ENCODE assay signal across 19 mouse cellular contexts in genomic region chr12:75649706-75650093, GRCm38 (mm10). TPM values are rescaled to one million over a fixed set of nuclear protein-coding genes. Genes with fewer than 3 reads are reported as not detected.
DNase-seq lines count a peak whose midpoint lies in the region; ATAC-seq and TF ChIP-seq lines count a peak whose summit lies in the region.
"Had no signal": no experiment of that assay in that cellular context is flagged by ENCODE, and none has a peak within 500 bp of the region (broad histone marks: within the 10 kb centered on the region; RNA-seq: fewer than 3 reads in every experiment).

No protein-coding gene starts in this region.

- H3K36me3 ChIP-seq in forebrain, embryonic 12.5 days (replicated peaks) = no peaks in the 10 kb centered on the region
- H3K36me3 ChIP-seq in forebrain, embryonic 10.5 days (replicated peaks) = peaks cover 7% of the 10 kb centered on the region; the same call in 1 of the 2 replicates
- H3K36me3 ChIP-seq in hindbrain, embryonic 13.5 days = no peaks in the 10 kb centered on the region
- no peaks in the 10 kb centered on the region for H3K36me3 ChIP-seq in hindbrain, embryonic 14.5 days (replicated peaks; ENCODE audit: control insufficient read depth, insufficient read depth)
- H3K36me3 ChIP-seq in midbrain, embryonic 11.5 days (ENCODE audit: control insufficient read depth, insufficient read depth, low read length) = no peaks in the 10 kb centered on the region
- peaks cover 8% of the 10 kb centered on the region for H3K36me3 ChIP-seq in midbrain, embryonic 10.5 days
- no peaks in the 10 kb centered on the region for H3K36me3 ChIP-seq in midbrain, postnatal 0 days (ENCODE audit: insufficient read depth, low read length)
- no peaks in the 10 kb centered on the region for H3K36me3 ChIP-seq in kidney, embryonic 15.5 days

- no peak for ATAC-seq in forebrain, embryonic 12.5 days (ENCODE audit: low FRiP score)
- no peak for ATAC-seq in hindbrain, embryonic 13.5 days (ENCODE audit: low FRiP score)
- no peak for ATAC-seq in hindbrain, embryonic 14.5 days (ENCODE audit: low FRiP score)
- ATAC-seq in midbrain, embryonic 11.5 days (ENCODE audit: low FRiP score) = peak; percentile 20; the same call in 1 of the 2 replicates
- no peak for ATAC-seq in midbrain, postnatal 0 days (ENCODE audit: low FRiP score)
- no peak for ATAC-seq in kidney, embryonic 15.5 days (replicated peaks; ENCODE audit: low FRiP score)
- ATAC-seq: activated CD4-positive, CD25-positive, alpha-beta regulatory T cell, adult 4 months; intestine, embryonic 16.5 days; Patski had no signal

- peaks cover 11% of the 10 kb centered on the region for H3K4me1 ChIP-seq in forebrain, embryonic 12.5 days
- peaks cover 17% of the 10 kb centered on the region for H3K4me1 ChIP-seq in forebrain, embryonic 10.5 days
- H3K4me1 ChIP-seq in hindbrain, embryonic 13.5 days (replicated peaks) = peaks cover 9% of the 10 kb centered on the region
- 0 out of 2 replicates have a peak, but pooled peaks cover 4% of the 10 kb centered on the region for H3K4me1 ChIP-seq in hindbrain, embryonic 14.5 days (replicated peaks; ENCODE audit: control insufficient read depth, insufficient read depth, low read length)
- peaks cover 5% of the 10 kb centered on the region; the same call in 1 of the 2 replicates for H3K4me1 ChIP-seq in midbrain, embryonic 11.5 days (ENCODE audit: control insufficient read depth, insufficient read depth, low read length)
- H3K4me1 ChIP-seq in midbrain, embryonic 10.5 days = peaks cover 16% of the 10 kb centered on the region
- H3K4me1 ChIP-seq in midbrain, postnatal 0 days (ENCODE audit: insufficient read depth, low read length) = peaks cover 8% of the 10 kb centered on the region
- H3K4me1 ChIP-seq in kidney, embryonic 15.5 days = no peaks in the 10 kb centered on the region

- no peak overlapping the region for H3K4me3 ChIP-seq in forebrain, embryonic 12.5 days (replicated peaks)
- H3K4me3 ChIP-seq in forebrain, embryonic 10.5 days = no peak overlapping the region
- no peak overlapping the region for H3K4me3 ChIP-seq in hindbrain, embryonic 13.5 days
- H3K4me3 ChIP-seq in hindbrain, embryonic 14.5 days (replicated peaks; ENCODE audit: low read length) = no peak overlapping the region
- H3K4me3 ChIP-seq in midbrain, embryonic 11.5 days (ENCODE audit: low read depth, low read length) = no peak overlapping the region
- H3K4me3 ChIP-seq in midbrain, embryonic 10.5 days = no peak overlapping the region
- no peak overlapping the region for H3K4me3 ChIP-seq in midbrain, postnatal 0 days (ENCODE audit: low read depth, low read length)
- H3K4me3 ChIP-seq in kidney, embryonic 15.5 days (replicated peaks) = no peak overlapping the region
- H3K4me3 ChIP-seq: embryonic facial prominence, embryonic 10.5 days; heart, embryonic 12.5 days had no signal

- no peak for DNase-seq in forebrain, embryonic 10.5 days (ENCODE audit: extremely low spot score, low spot score)
- DNase-seq in hindbrain, embryonic 14.5 days (ENCODE audit: low spot score) = no peak
- DNase-seq in midbrain, embryonic 11.5 days (ENCODE audit: low spot score, missing footprints) = no peak
- no peak for DNase-seq in midbrain, embryonic 10.5 days (ENCODE audit: low spot score)
- DNase-seq in midbrain, postnatal 0 days (ENCODE audit: low spot score) = no peak
- DNase-seq: adrenal gland, postnatal 14 days; cerebellum, adult 18-20 months; cerebellum, postnatal 10 days; gastrocnemius, postnatal 14 days; heart, postnatal 36 days; kidney, adult 2 months had no signal

- H3K27ac ChIP-seq in forebrain, embryonic 12.5 days = 0 out of 2 replicates have a peak overlapping the region, but pooled peaks have one; percentile 61
- H3K27ac ChIP-seq in forebrain, embryonic 10.5 days = no peak overlapping the region
- H3K27ac ChIP-seq in hindbrain, embryonic 13.5 days = 0 out of 2 replicates have a peak overlapping the region, but pooled peaks have one; percentile 24
- H3K27ac ChIP-seq in hindbrain, embryonic 14.5 days = no peak overlapping the region
- no peak overlapping the region for H3K27ac ChIP-seq in midbrain, embryonic 11.5 days (ENCODE audit: low read depth, low read length)
- no peak overlapping the region for H3K27ac ChIP-seq in midbrain, embryonic 10.5 days (replicated peaks)
- H3K27ac ChIP-seq in midbrain, postnatal 0 days (ENCODE audit: low read depth, low read length) = 0 out of 2 replicates have a peak overlapping the region, but pooled peaks have one; percentile 6
- H3K27ac ChIP-seq in kidney, embryonic 15.5 days = no peak overlapping the region
- H3K27ac ChIP-seq: embryonic facial prominence, embryonic 10.5 days had no signal

- H3K27me3 ChIP-seq in forebrain, embryonic 12.5 days = no peaks in the 10 kb centered on the region
- no peaks in the 10 kb centered on the region for H3K27me3 ChIP-seq in forebrain, embryonic 10.5 days (ENCODE audit: poor library complexity, severe bottlenecking)
- no peaks in the 10 kb centered on the region for H3K27me3 ChIP-seq in hindbrain, embryonic 13.5 days
- no peaks in the 10 kb centered on the region for H3K27me3 ChIP-seq in hindbrain, embryonic 14.5 days (ENCODE audit: control insufficient read depth, insufficient read depth, low read length)
- H3K27me3 ChIP-seq in midbrain, embryonic 11.5 days (ENCODE audit: control insufficient read depth, insufficient read depth, low read length) = no peaks in the 10 kb centered on the region
- no peaks in the 10 kb centered on the region for H3K27me3 ChIP-seq in midbrain, embryonic 10.5 days (ENCODE audit: low read depth, poor library complexity, severe bottlenecking)
- H3K27me3 ChIP-seq in midbrain, postnatal 0 days (ENCODE audit: insufficient read depth, low read length) = no peaks in the 10 kb centered on the region
- H3K27me3 ChIP-seq in kidney, embryonic 15.5 days = no peaks in the 10 kb centered on the region
- H3K27me3 ChIP-seq: heart, embryonic 12.5 days; Patski had no signal

- no peak overlapping the region for H3K4me2 ChIP-seq in forebrain, embryonic 12.5 days
- no peak overlapping the region for H3K4me2 ChIP-seq in hindbrain, embryonic 13.5 days
- H3K4me2 ChIP-seq in hindbrain, embryonic 14.5 days (replicated peaks) = no peak overlapping the region
- H3K4me2 ChIP-seq in midbrain, embryonic 11.5 days = no peak overlapping the region
- H3K4me2 ChIP-seq in midbrain, postnatal 0 days (ENCODE audit: low read depth, low read length, poor library complexity, severe bottlenecking) = no peak overlapping the region
- no peak overlapping the region for H3K4me2 ChIP-seq in kidney, embryonic 15.5 days
- H3K4me2 ChIP-seq: heart, embryonic 12.5 days had no signal

- WGBS in forebrain, embryonic 12.5 days = 53% methylated on average over 2 of the region's 2 CpGs
- 89% methylated on average over 2 of the region's 2 CpGs for WGBS in forebrain, embryonic 10.5 days
- WGBS in hindbrain, embryonic 13.5 days = 76% methylated on average over 2 of the region's 2 CpGs
- 71% methylated on average over 2 of the region's 2 CpGs for WGBS in hindbrain, embryonic 14.5 days
- WGBS in midbrain, embryonic 11.5 days = 67% methylated on average over 2 of the region's 2 CpGs
- 79% methylated on average over 2 of the region's 2 CpGs for WGBS in midbrain, embryonic 10.5 days
- WGBS in midbrain, postnatal 0 days = 39% methylated on average over 2 of the region's 2 CpGs
- WGBS in kidney, embryonic 15.5 days = 96% methylated on average over 2 of the region's 2 CpGs

- H3K9ac ChIP-seq in forebrain, embryonic 12.5 days = no peak overlapping the region
- no peak overlapping the region for H3K9ac ChIP-seq in hindbrain, embryonic 13.5 days
- H3K9ac ChIP-seq in hindbrain, embryonic 14.5 days = no peak overlapping the region
- H3K9ac ChIP-seq in midbrain, embryonic 11.5 days (ENCODE audit: low read length) = no peak overlapping the region
- H3K9ac ChIP-seq in midbrain, postnatal 0 days (replicated peaks; ENCODE audit: low read length, poor library complexity, severe bottlenecking) = no peak overlapping the region
- no peak overlapping the region for H3K9ac ChIP-seq in kidney, embryonic 15.5 days
- H3K9ac ChIP-seq: heart, embryonic 12.5 days had no signal

- TF ChIP-seq CTCF in midbrain, postnatal 0 days (IDR thresholded peaks at IDR 0.05) = no peak

- no peaks in the 10 kb centered on the region for H3K9me3 ChIP-seq in forebrain, embryonic 12.5 days
- no peaks in the 10 kb centered on the region for H3K9me3 ChIP-seq in forebrain, embryonic 10.5 days
- no peaks in the 10 kb centered on the region for H3K9me3 ChIP-seq in hindbrain, embryonic 13.5 days
- no peaks in the 10 kb centered on the region for H3K9me3 ChIP-seq in hindbrain, embryonic 14.5 days (ENCODE audit: control insufficient read depth, low read length)
- H3K9me3 ChIP-seq in midbrain, embryonic 11.5 days (ENCODE audit: control insufficient read depth, low read length) = no peaks in the 10 kb centered on the region
- no peaks in the 10 kb centered on the region for H3K9me3 ChIP-seq in midbrain, embryonic 10.5 days (replicated peaks)
- H3K9me3 ChIP-seq in midbrain, postnatal 0 days (ENCODE audit: low read length) = no peaks in the 10 kb centered on the region
- H3K9me3 ChIP-seq in kidney, embryonic 15.5 days (replicated peaks) = no peaks in the 10 kb centered on the region
- H3K9me3 ChIP-seq: embryonic facial prominence, embryonic 10.5 days; heart, embryonic 12.5 days had no signal

RNA-seq across cellular contexts. Expression of gene Wdr89, which starts 19.6 kb away (rescaled TPM):
- 9.0 and 9.7 TPM in 2 replicates for polyA plus RNA-seq in forebrain, embryonic 12.5 days (2016; fragmentation: Nextera tagmentation; extraction: Ambion mirVana)
- 13.9 and 14.7 TPM in 2 replicates for polyA plus RNA-seq in forebrain, embryonic 10.5 days (2016; fragmentation: Nextera tagmentation; extraction: Ambion mirVana)
- polyA plus RNA-seq in hindbrain, embryonic 13.5 days (2015; fragmentation: Nextera tagmentation; extraction: Ambion mirVana) = 5.4 and 6.2 TPM in 2 replicates
- polyA plus RNA-seq in hindbrain, embryonic 14.5 days (2014; fragmentation: Nextera tagmentation; extraction: Ambion mirVana) = 5.4 and 5.9 TPM in 2 replicates
- 10.5 and 11.1 TPM in 2 replicates for polyA plus RNA-seq in midbrain, embryonic 11.5 days (2014; fragmentation: Nextera tagmentation; extraction: Ambion mirVana)
- polyA plus RNA-seq in midbrain, embryonic 10.5 days (2016; fragmentation: Nextera tagmentation; extraction: Ambion mirVana) = 10.4 and 12.8 TPM in 2 replicates
- 3.3 and 3.5 TPM in 2 replicates for total RNA-seq in midbrain, postnatal 0 days (2014; rRNA removed)
- polyA plus RNA-seq in midbrain, postnatal 0 days (2015; fragmentation: Nextera tagmentation; extraction: Ambion mirVana) = 2.9 and 3.5 TPM in 2 replicates
- polyA plus RNA-seq in kidney, embryonic 15.5 days (2015; fragmentation: Nextera tagmentation; extraction: Ambion mirVana) = 13.2 and 15.4 TPM in 2 replicates

RNA-seq across cellular contexts. Expression of gene Ppp2r5e, which starts 53.7 kb away (rescaled TPM):
- polyA plus RNA-seq in forebrain, embryonic 12.5 days (2016; fragmentation: Nextera tagmentation; extraction: Ambion mirVana) = 27.4 and 28.3 TPM in 2 replicates
- polyA plus RNA-seq in forebrain, embryonic 10.5 days (2016; fragmentation: Nextera tagmentation; extraction: Ambion mirVana) = 15.2 and 15.4 TPM in 2 replicates
- polyA plus RNA-seq in hindbrain, embryonic 13.5 days (2015; fragmentation: Nextera tagmentation; extraction: Ambion mirVana) = 19.9 and 21.4 TPM in 2 replicates
- 25.6 and 27.1 TPM in 2 replicates for polyA plus RNA-seq in hindbrain, embryonic 14.5 days (2014; fragmentation: Nextera tagmentation; extraction: Ambion mirVana)
- 22.3 and 24.7 TPM in 2 replicates for polyA plus RNA-seq in midbrain, embryonic 11.5 days (2014; fragmentation: Nextera tagmentation; extraction: Ambion mirVana)
- 15.0 and 16.2 TPM in 2 replicates for polyA plus RNA-seq in midbrain, embryonic 10.5 days (2016; fragmentation: Nextera tagmentation; extraction: Ambion mirVana)
- 32.9 and 45.7 TPM in 2 replicates for total RNA-seq in midbrain, postnatal 0 days (2014; rRNA removed)
- polyA plus RNA-seq in midbrain, postnatal 0 days (2015; fragmentation: Nextera tagmentation; extraction: Ambion mirVana) = 20.5 and 22.8 TPM in 2 replicates
- 12.4 and 13.6 TPM in 2 replicates for polyA plus RNA-seq in kidney, embryonic 15.5 days (2015; fragmentation: Nextera tagmentation; extraction: Ambion mirVana)

Comparison
In these comparisons a context has a peak if more than half of its experiments do, and no peak if none do; other contexts are left out.
1. H3K27ac ChIP-seq: peak in forebrain, embryonic 12.5 days (single experiment), hindbrain, embryonic 13.5 days (single experiment) and midbrain, postnatal 0 days (single experiment); none in forebrain, embryonic 10.5 days (single experiment), hindbrain, embryonic 14.5 days (single experiment), midbrain, embryonic 11.5 days (single experiment), midbrain, embryonic 10.5 days (single experiment) and kidney, embryonic 15.5 days (single experiment).